Mouse (Mus musculus): Measurements from ENCODE around the gene Dhx37.
"Not testable (repeated sequence)": the region's sequence is repeated elsewhere in the genome, so short reads cannot be mapped to it uniquely, and the experiment has no call there.

The Dhx37 gene

GRCm38 (mm10) chr5:125413763-125414162 lies 20.2 kb downstream of the Dhx37 start:
- in situ Hi-C loops (cut with MboI; ENCODE audit: low pct_unique_long_range_greater_than_20kb in 1 of 2, low sequenced_read_pairs in 2 of 2, unreplicated experiment in 1 of 2): no loop called here

- in situ Hi-C loops (cut with MboI; ENCODE audit: low pct_unique_long_range_greater_than_20kb in 1 of 2, low sequenced_read_pairs in 2 of 2, unreplicated experiment in 1 of 2): not testable (repeated sequence)
These were observed 21.4 kb downstream of the Dhx37 start for GRCm38 (mm10) chr5:125412536-125412935.

- in situ Hi-C loops (cut with MboI; ENCODE audit: low pct_unique_long_range_greater_than_20kb in 1 of 2, low sequenced_read_pairs in 2 of 2, unreplicated experiment in 1 of 2): no loop called here
These were observed 21.9 kb downstream of the Dhx37 start for GRCm38 (mm10) chr5:125411972-125412530.

- in situ Hi-C loops (cut with MboI; ENCODE audit: low pct_unique_long_range_greater_than_20kb in 1 of 2, low sequenced_read_pairs in 2 of 2, unreplicated experiment in 1 of 2): no loop called here
These were observed 24.4 kb downstream of the Dhx37 start for GRCm38 (mm10) chr5:125409348-125410090.

- in situ Hi-C loops (cut with MboI; ENCODE audit: low pct_unique_long_range_greater_than_20kb in 1 of 2, low sequenced_read_pairs in 2 of 2, unreplicated experiment in 1 of 2): no loop called here
These were observed 25.1 kb downstream of the Dhx37 start for GRCm38 (mm10) chr5:125408842-125409241.

GRCm38 (mm10) chr5:125407910-125408575 lies 25.9 kb downstream of the Dhx37 start:
- in situ Hi-C loops (cut with MboI; ENCODE audit: low pct_unique_long_range_greater_than_20kb in 1 of 2, low sequenced_read_pairs in 2 of 2, unreplicated experiment in 1 of 2): no loop called here

GRCm38 (mm10) chr5:125407020-125407830 lies 26.7 kb downstream of the Dhx37 start:
- in situ Hi-C loops (cut with MboI; ENCODE audit: low pct_unique_long_range_greater_than_20kb in 1 of 2, low sequenced_read_pairs in 2 of 2, unreplicated experiment in 1 of 2): no loop called here

GRCm38 (mm10) chr5:125406322-125407016 lies 27.5 kb downstream of the Dhx37 start:
- in situ Hi-C loops (cut with MboI; ENCODE audit: low pct_unique_long_range_greater_than_20kb in 1 of 2, low sequenced_read_pairs in 2 of 2, unreplicated experiment in 1 of 2): no loop called here

GRCm38 (mm10) chr5:125405546-125406248 lies 28.2 kb downstream of the Dhx37 start:
- in situ Hi-C loops (cut with MboI; ENCODE audit: low pct_unique_long_range_greater_than_20kb in 1 of 2, low sequenced_read_pairs in 2 of 2, unreplicated experiment in 1 of 2): no loop called here

- in situ Hi-C loops (cut with MboI; ENCODE audit: low pct_unique_long_range_greater_than_20kb in 1 of 2, low sequenced_read_pairs in 2 of 2, unreplicated experiment in 1 of 2): no loop called here
These were observed 28.9 kb downstream of the Dhx37 start for GRCm38 (mm10) chr5:125404903-125405545.

GRCm38 (mm10) chr5:125404536-125404902 lies 29.4 kb downstream of the Dhx37 start:
- in situ Hi-C loops (cut with MboI; ENCODE audit: low pct_unique_long_range_greater_than_20kb in 1 of 2, low sequenced_read_pairs in 2 of 2, unreplicated experiment in 1 of 2): no loop called here

- in situ Hi-C loops (cut with MboI; ENCODE audit: low pct_unique_long_range_greater_than_20kb in 1 of 2, low sequenced_read_pairs in 2 of 2, unreplicated experiment in 1 of 2): no loop called here
These were observed 30.1 kb downstream of the Dhx37 start for GRCm38 (mm10) chr5:125403481-125404465.

- in situ Hi-C loops (cut with MboI; ENCODE audit: low pct_unique_long_range_greater_than_20kb in 1 of 2, low sequenced_read_pairs in 2 of 2, unreplicated experiment in 1 of 2): no loop called here
These were observed 30.9 kb downstream of the Dhx37 start for GRCm38 (mm10) chr5:125402991-125403390.

GRCm38 (mm10) chr5:125402476-125402875 lies 31.4 kb downstream of the Dhx37 start:
- in situ Hi-C loops (cut with MboI; ENCODE audit: low pct_unique_long_range_greater_than_20kb in 1 of 2, low sequenced_read_pairs in 2 of 2, unreplicated experiment in 1 of 2): no loop called here

GRCm38 (mm10) chr5:125400903-125401302 lies 33.0 kb downstream of the Dhx37 start:
- in situ Hi-C loops (cut with MboI; ENCODE audit: low pct_unique_long_range_greater_than_20kb in 1 of 2, low sequenced_read_pairs in 2 of 2, unreplicated experiment in 1 of 2): no loop called here

- in situ Hi-C loops (cut with MboI; ENCODE audit: low pct_unique_long_range_greater_than_20kb in 1 of 2, low sequenced_read_pairs in 2 of 2, unreplicated experiment in 1 of 2): no loop called here
These were observed 38.9 kb downstream of the Dhx37 start for GRCm38 (mm10) chr5:125395008-125395407.
